Mouse (Mus musculus): ENCODE measurements at regions not wholly inside any gene's neighbourhood (a gene's known extent, or its start where the extent isn't known, plus 50 kb on each side); places are given as distances from the start of the nearest gene placed in this dataset.
A peak's percentile ranks its signal among the peaks of the same experiment; 100 is the strongest.

GRCm38 (mm10) chr11:71515264-71515663 is 234.5 kb upstream of the Wscd1 start:
- no peak for DNase-seq (ENCODE audit: low read depth)

- DNase-seq (ENCODE audit: low read depth) = no peak
These were observed 232.3 kb upstream of the Wscd1 start for GRCm38 (mm10) chr11:71517377-71517776.

- no peak for DNase-seq (ENCODE audit: low read depth)
These were observed 222.0 kb upstream of the Wscd1 start for GRCm38 (mm10) chr11:71527691-71528090.

- no peak for DNase-seq (ENCODE audit: low read depth)
These were observed 221.1 kb upstream of the Wscd1 start for GRCm38 (mm10) chr11:71528588-71528987.

GRCm38 (mm10) chr11:71541178-71541845 is 208.4 kb upstream of the Wscd1 start:
- no peak for DNase-seq (ENCODE audit: low read depth)

- DNase-seq (ENCODE audit: low read depth) = no peak
These were observed 192.3 kb upstream of the Wscd1 start for GRCm38 (mm10) chr11:71557412-71557811.

- DNase-seq (ENCODE audit: low read depth) = no peak
These were observed 184.9 kb upstream of the Wscd1 start for GRCm38 (mm10) chr11:71564831-71565230.

GRCm38 (mm10) chr11:71576801-71577200 is 172.9 kb upstream of the Wscd1 start:
- no peak for DNase-seq (ENCODE audit: low read depth)

GRCm38 (mm10) chr11:71581775-71582174 is 167.9 kb upstream of the Wscd1 start:
- DNase-seq (ENCODE audit: low read depth) = no peak

GRCm38 (mm10) chr11:71591014-71591413 is 158.7 kb upstream of the Wscd1 start:
- no peak for DNase-seq (ENCODE audit: low read depth)

- DNase-seq (ENCODE audit: low read depth) = no peak
These were observed 155.4 kb upstream of the Wscd1 start for GRCm38 (mm10) chr11:71594250-71594847.

- no peak for DNase-seq (ENCODE audit: low read depth)
These were observed 152.0 kb upstream of the Wscd1 start for GRCm38 (mm10) chr11:71597709-71598108.

- no peak for DNase-seq (ENCODE audit: low read depth)
These were observed 138.9 kb upstream of the Wscd1 start for GRCm38 (mm10) chr11:71610782-71611181.

GRCm38 (mm10) chr11:71615526-71615925 is 134.2 kb upstream of the Wscd1 start:
- DNase-seq (ENCODE audit: low read depth) = no peak

GRCm38 (mm10) chr11:71625501-71626191 is 124.1 kb upstream of the Wscd1 start:
- DNase-seq (ENCODE audit: low read depth) = no peak

GRCm38 (mm10) chr11:71636111-71636510 is 113.6 kb upstream of the Wscd1 start:
- no peak for DNase-seq (ENCODE audit: low read depth)

GRCm38 (mm10) chr11:71636785-71637184 is 112.9 kb upstream of the Wscd1 start:
- no peak for DNase-seq (ENCODE audit: low read depth)

- DNase-seq (ENCODE audit: low read depth) = no peak
These were observed 106.8 kb upstream of the Wscd1 start for GRCm38 (mm10) chr11:71642886-71643285.

- DNase-seq (ENCODE audit: low read depth) = no peak
These were observed 97.9 kb upstream of the Wscd1 start for GRCm38 (mm10) chr11:71651756-71652380.

GRCm38 (mm10) chr11:71652381-71652775 is 97.3 kb upstream of the Wscd1 start:
- no peak for DNase-seq (ENCODE audit: low read depth)

- DNase-seq (ENCODE audit: low read depth) = no peak
These were observed 91.4 kb upstream of the Wscd1 start for GRCm38 (mm10) chr11:71658346-71658745.

- peak; percentile 4 for DNase-seq (ENCODE audit: low read depth)
These were observed 79.3 kb upstream of the Wscd1 start for GRCm38 (mm10) chr11:71670111-71671050.
